Mouse (Mus musculus): ENCODE measurements around the gene Abhd17a.

The Abhd17a gene

DNA sequence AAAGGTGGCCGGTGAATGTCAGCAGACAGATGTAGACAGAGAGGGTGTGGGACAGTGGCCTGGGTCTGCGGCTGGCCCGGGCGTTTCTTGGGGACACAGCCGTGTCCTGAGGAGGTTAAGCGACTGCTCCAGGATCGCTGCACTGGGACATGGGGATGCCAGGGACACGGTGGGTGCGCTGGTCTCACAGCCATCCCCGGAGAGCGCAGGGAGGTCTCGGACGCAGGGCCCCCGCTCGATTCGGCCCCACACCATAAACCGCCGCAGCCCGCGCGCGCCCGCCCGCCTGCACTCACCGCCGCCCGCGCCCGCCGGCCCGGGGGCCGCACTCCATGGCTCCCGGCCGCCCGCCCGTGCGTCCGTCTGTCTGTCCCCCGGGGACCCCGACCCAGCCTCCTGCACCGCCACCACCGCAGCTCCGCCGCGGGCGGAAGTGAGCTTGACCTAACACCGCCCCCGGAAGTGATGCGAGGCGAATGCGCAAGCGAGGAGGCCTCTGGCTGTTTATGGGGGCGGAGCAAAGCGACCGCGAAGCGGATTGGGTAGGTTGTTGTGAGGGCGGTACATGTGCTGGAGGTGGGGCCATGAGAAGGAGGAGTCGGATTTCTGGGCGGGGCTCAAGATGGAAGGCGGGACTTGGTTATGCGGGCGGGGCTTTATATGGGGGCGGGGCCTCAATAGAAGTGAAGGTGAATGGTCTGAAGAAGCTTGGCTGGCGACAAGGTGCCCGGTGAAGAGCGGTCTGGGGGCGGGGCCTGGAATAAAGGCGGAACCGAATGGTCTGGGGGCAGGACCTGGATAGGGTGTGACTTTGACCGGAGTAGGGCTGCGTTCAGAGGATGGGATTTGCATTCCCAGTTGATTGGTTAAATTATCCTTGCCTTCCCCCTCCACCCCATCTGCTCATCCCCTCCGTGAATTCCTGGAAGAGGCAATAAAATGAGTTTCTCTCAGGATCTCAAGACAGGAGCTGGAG is at the start of gene Abhd17a:
Gene Abhd17a (minus strand): TSS at position 463 of the 976 bp plus-strand sequence.
- in situ Hi-C loops (cut with MboI, MseI) = no loop called here

GRCm38 (mm10) chr10:80635345-80635744 is 45.2 kb upstream of the Abhd17a start:
- in situ Hi-C loops (cut with MboI, MseI) = loop anchor here in 1 of 2 experiments (5.0 kb wide), 1 partner anchor 218 kb away; no protein-coding TSS in a partner anchor

- in situ Hi-C loops (cut with MboI, MseI) = no loop called here
Observed at GRCm38 (mm10) chr10:80628925-80629324, 38.8 kb upstream of the Abhd17a start.

- in situ Hi-C loops (cut with MboI, MseI) = no loop called here
Observed at GRCm38 (mm10) chr10:80627685-80628084, 37.5 kb upstream of the Abhd17a start.

GRCm38 (mm10) chr10:80625764-80626163 is 35.6 kb upstream of the Abhd17a start:
- in situ Hi-C loops (cut with MboI, MseI) = no loop called here

DNA sequence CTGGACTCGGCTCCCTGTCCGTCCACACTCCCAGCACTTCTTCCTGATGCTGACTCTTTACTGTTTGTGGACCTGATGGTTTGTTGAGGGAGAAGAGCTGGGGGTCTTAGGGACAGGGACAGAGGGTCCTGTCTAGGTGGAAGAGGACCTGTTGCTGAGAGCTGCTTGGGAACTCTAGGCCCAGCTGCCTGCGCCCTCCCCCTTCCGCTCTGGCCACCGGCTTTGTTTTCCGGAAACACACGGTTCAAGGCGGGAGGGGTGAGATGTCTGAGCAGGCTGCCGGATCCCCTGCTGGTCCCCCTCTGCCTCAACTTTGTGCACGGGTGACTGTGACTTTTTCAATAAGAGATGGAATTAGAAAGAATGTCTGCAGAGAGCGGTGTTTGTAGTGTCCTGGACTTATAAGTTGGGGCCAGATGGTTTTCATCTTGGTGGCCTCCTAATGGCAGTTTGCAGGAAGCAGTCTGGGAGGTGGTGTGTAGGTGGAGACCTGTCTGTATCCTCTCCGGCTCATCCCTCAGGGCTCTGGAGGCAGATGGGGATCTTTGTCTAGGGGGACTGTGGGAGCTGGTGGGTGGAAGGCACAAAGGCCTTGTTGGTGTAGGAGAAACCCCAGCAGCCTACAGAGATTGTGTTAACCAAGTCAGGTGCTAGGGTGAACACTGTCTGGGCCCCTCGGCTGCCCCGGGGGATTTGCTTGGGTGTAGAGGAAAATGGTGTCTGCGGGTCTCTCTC is 33.5 kb upstream of the Abhd17a start:
- in situ Hi-C loops (cut with MboI, MseI) = loop anchor here in 1 of 2 experiments (5.0 kb wide), 1 partner anchor 46 kb away; the partner anchor contains the start of gene Klf16

DNA sequence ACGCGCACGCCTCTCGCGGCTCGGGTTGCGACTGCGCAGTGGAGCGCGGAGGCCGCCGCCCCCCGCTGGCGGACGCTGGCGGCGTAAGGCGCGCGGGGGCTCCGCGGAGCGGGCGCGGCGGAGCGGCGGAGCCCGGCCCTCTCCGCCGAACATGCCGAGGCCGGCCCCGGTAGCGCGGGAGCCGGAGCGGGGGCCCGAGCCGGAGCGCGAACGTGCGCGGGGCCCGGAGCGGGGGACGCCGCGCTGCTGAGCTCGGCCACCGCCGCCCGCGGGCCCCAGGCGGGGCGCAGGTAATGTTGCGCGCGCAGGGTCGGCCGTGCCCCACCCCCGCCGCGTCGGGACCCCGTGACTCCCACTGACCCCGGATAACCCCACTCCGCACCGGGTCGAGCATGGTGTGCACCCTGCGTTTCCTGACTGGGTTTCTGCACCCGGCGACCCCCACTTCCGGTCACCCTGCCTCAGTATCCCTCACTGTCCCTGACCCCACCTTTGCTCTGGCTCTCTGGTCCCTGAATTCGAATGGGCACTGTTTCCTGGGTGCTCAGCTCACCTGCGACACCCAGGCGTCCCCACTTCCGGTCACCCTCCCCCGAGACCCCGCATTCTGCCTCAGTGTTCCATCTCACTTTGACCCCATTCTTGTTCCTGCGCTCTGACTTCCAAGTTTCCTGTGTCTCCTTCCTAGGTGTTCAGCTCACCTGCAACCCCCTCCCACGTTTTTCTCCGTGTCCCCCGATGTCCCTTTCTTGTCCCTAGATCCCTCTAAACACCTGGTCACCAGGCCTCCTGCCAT is 32.7 kb upstream of the Abhd17a start, which contains the start of gene Csnk1g2:
Gene Csnk1g2 (plus strand): TSS at position 178 of the 796 bp plus-strand sequence.
- in situ Hi-C loops (cut with MboI, MseI) = loop anchor here in 1 of 2 experiments (5.0 kb wide), 1 partner anchor 46 kb away; the partner anchor contains the start of gene Klf16

DNA sequence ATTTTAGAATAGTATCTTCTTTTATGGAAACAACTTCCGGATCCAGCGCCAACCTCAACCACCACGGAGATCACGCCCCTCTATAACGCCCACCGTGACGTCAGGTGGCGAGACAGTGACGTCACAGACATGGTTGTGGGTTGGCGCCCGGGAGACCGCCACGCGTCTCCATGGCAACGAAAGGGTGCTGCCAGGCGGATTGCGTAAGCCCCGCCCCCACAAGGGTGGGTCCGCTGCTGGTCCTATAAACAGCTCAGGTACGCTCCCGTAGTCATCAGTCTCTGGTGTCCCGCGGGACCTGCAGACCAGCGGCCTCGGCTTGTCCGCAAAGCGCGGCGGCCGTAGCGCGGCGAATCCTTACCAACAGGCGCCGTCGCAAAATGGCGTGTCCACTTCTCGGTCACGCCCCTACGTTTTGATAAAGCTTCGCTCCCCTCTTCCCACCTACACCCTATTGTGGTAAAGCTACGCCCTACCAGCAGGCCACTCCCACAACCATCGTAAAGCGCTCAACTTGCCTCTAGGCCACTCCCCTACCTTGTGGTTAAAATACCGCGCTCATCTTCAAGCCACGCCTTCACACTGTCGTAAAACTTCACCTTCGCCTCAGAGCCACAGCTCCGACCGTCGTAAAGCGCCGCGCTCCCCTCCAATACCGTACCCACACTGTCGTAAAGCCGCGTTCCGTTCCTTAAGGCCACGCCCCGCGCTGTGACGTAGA is 32.0 kb upstream of the Abhd17a start:
- in situ Hi-C loops (cut with MboI, MseI) = loop anchor here in 1 of 2 experiments (5.0 kb wide), 1 partner anchor 45 kb away; the partner anchor contains the start of gene Klf16

DNA sequence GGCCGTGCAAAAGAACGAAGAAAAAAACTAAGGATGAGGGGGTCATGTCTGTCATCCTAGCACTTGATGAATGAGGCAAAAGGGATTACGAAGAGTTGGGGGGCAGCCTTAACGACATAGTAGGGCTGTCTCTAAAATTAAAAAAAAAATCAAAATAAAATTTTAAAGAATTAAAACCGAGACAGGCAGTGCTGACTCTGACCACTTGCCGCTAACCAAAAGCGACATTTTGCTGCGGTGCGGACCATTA is 31.5 kb upstream of the Abhd17a start:
- in situ Hi-C loops (cut with MboI, MseI) = loop anchor here in 1 of 2 experiments (5.0 kb wide), 1 partner anchor 44 kb away; the partner anchor contains the start of gene Klf16

DNA sequence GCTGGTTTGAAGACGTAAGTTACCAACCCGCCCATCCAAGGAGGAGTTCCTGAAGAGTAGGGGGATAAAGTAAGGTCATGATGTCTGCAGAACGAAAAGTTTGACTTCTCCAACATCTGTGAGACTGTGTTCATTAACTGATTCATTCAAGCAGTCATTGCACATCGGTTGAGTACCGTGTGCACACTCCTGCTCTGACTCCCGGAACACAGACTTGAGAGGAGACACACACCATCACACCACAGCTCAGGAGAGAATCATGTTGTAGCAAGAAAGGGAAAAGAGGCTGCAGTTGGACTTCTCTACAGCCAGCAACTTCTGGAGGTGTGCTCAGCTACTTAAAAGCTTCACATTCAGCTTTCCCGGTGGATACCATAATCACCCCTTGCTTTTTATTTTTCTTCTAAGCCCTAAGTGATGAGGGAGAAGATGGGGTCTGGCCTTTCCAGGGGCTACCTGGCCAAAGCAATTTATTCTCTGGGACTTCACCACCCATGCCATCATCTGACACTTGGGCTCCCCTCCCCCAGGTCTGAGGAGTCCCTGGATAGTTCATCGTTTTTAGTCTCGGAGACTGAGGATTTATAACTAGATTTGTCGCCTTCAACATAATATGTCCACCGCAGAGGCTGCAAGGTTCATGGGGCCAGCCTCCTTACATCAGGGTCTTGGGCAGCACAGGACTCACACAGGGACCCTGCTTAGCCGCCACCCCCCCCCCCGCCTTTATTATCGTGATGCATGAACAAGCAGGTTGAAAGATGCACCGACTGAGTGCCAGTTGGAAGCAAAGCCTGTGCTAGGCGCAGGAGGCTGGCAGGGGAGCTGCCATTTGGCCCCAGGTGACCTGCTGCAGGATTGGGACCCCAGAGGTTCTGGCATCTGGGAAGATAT is 30.9 kb upstream of the Abhd17a start:
- in situ Hi-C loops (cut with MboI, MseI) = loop anchor here in 1 of 2 experiments (5.0 kb wide), 1 partner anchor 44 kb away; the partner anchor contains the start of gene Klf16

- in situ Hi-C loops (cut with MboI, MseI) = loop anchor here in 1 of 2 experiments (5.0 kb wide), 1 partner anchor 43 kb away; the partner anchor contains the start of gene Klf16
Observed at GRCm38 (mm10) chr10:80620365-80620764, 30.2 kb upstream of the Abhd17a start.

- in situ Hi-C loops (cut with MboI, MseI) = loop anchor here in 1 of 2 experiments (5.0 kb wide), 1 partner anchor 42 kb away; the partner anchor contains the start of gene Klf16
Observed at GRCm38 (mm10) chr10:80619465-80620244, 29.5 kb upstream of the Abhd17a start.

- in situ Hi-C loops (cut with MboI, MseI) = no loop called here
Observed at GRCm38 (mm10) chr10:80618181-80618580, 28.0 kb upstream of the Abhd17a start.

DNA sequence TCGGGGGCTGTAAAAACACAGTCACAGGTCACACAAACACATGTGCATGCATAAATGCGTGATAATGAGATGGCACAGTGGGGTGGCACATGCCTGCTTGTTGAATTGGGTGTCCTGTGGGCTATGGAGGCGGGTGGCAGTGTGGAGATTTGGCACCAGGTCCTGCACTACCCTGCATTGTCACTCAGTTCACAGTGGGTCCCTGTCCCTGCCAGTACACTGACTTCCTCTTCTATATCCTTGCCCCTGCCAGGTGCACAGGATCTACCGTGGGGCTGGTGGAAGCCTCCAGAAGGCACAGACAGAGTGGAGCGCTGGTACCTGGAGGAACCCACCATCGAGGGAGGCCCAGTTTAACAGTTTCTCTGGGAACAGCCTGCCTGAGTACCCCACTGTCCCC is 24.2 kb upstream of the Abhd17a start:
- in situ Hi-C loops (cut with MboI, MseI) = no loop called here

DNA sequence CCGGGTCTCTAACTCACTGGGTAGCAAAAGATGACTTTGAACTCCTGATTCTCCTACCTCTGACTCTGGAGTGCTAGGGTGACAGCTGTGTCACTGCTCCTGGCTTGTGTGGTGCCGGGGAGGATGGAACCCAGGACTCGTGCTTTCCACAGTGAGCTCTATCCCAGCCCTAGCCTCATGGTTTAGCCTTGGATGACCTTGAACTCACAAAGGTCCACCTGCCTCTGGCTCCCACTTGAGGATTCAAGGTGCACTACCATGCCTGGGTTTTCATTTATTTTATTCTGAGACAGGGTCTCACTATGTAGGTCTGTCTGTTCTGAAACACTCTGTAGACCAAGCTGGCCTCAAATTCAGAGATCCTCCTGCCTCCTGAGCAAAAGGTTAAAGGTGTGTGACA is 23.7 kb upstream of the Abhd17a start:
- in situ Hi-C loops (cut with MboI, MseI) = no loop called here

GRCm38 (mm10) chr10:80611905-80612304 is 21.8 kb upstream of the Abhd17a start:
- in situ Hi-C loops (cut with MboI, MseI) = no loop called here

DNA sequence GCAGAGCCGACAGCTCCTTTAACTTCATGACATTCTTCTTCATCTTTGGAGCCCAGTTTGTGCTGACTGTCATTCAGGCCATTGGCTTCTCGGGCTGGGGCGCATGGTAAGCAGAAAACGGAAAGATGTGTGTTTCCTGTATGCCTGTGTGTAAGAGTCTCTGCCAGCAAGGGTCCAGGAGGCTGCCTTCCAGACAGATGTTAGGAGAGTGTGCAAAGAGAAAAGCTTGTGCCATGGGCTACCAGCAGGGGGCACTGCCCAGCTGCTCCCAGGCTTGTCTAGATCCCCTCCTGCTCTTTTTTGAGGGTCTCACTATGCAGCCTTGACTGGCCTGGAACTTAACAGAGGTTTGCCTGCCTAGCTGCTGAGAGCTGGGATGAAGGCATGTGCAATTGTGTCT is 20.9 kb upstream of the Abhd17a start:
- in situ Hi-C loops (cut with MboI, MseI) = no loop called here

GRCm38 (mm10) chr10:80610116-80610785 is 20.1 kb upstream of the Abhd17a start:
- in situ Hi-C loops (cut with MboI, MseI) = no loop called here
